Mouse (Mus musculus) gastrocnemius, postnatal 36 days (tissue): ENCODE results near the gene Samd14. TPM values are rescaled to one million over a fixed set of nuclear protein-coding genes. Genes with fewer than 3 reads are reported as not detected.

Source experiments
- DNase-seq, 2 experiments: peaks; one replicate each; pipeline ENCODE4 v3.0.0; 2022
- intact Hi-C: fragments of 180-260 bp; cut with DNase I; formaldehyde crosslinking; loops from one replicate; pipeline ENCODE4 v1.15.1; 2025
- total RNA-seq, 2 experiments: library from RNA; stranded (reverse); gene quantifications; 2 replicates each; pipeline ENCODE4 v1.2.3; 2021

Gene Samd14
- total RNA-seq, 2 experiments from 2014 or later: 0.44 to 0.56 TPM

DNA sequence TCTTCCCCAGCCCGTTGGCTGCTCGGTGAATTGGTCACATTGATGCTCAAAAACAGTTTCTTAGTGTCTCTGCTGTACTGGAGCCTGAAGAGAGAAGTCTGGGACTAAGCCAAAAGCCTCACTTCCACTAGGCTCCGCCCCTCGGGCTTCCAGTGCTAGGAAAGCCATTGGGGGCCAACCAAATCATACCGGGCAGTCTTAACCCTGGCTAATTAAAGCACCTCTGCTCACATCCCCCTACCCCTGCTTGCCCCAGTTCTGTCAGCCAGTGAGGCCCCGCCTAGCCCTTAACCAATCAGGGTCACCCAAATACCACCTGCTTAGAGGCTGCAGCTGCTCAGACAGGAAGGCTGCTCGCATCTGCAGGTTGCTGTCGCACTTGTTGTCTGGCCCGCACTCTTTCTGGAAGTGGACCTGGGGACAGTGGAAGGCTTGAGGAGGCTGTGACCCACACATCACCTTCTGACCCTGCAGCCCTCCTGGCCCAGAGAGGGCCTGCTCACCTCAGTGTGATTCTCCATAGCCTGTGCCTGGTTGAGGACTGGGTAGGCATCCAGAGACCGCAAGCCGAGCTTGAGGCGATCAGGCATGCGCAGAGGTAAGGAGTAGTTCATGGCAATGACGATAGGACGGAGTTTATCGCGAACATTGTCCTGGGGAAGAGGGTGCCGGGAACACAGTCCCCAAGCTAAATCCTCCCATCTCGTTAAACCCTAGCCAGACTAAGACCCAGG, 47.3 kb downstream of the Samd14 start:
- intact Hi-C loops: no loop called here
- DNase-seq: no peak

DNA sequence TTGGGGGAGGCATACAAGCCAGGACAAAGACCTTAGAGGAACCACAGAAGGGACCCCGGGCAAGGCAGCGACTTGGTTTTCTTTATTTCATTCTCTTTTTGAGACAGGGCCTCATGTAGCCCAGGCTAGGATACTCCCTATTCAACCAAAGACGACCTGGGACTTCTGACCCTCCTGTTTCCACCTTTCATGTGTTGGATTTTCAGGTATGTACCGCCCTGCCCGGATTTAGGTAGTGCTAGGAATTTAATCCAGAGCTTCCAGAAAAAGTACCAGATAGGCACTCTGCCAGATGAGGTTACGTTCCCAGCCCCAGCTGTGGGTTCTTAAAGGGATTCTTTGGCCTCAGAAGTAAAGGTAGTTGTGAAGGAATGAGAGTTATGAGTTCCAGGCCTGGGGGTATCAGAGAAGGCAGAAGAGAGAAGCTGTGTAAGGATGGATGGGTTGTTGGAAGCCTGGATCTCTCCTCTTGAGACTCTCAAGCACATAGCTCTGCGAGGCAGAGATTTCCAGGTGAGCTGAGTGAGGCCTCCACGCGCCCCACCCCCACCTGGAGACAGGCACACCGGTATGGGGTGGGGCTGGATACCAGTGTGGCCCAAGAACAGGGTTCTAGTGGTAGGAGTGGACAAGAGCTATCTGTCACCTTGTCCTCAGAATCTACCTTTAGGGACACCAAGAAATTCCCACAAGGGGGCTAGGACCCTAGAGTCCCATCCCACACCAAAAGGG, 59.7 kb downstream of the Samd14 start:
- intact Hi-C loops: no loop called here
- no peak for DNase-seq

DNA sequence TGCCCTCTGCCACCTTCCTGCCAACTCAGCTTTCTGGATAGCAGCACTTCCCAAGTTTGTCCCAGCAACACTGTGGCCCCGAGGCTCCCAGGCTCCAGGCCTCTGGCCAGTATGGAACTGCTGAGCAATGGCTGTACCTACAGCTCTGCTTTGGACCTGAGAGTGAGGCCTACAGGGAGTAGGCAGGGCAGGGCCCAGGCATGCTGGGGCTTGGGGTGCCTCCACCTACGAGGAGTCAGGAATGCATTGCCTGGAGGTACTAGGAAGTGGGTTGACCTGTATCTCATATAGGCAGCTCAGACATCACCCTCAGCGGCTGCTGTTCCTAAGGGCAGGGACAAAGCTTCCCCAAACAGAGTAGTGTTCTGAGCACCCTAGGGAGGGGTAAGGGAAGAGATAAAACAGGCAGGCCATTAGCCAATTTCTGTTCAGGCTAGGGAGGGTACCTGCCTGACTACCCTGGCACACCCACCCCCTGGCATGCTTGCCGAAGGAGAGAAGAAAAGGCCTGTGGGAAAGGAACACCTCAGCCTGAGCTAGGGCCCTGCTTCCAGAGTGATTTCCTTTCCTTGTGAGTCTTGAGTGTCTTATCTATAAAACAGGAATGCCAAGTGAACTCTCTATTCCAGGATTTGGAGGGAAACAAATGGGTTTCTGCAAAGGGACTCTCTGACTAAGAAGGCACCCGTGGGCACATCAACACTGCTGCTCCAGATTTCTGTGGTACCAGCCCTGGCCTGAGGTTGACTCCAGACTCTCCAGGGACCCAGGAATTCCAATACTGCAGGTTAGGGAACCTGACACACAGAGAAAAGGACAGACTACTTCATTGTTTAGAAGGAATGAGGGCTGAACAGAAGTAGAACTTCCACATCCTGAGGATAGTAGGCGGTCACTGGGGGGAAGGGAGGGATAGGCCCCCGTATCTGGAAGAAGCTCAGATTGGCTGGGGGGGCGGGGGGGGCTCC, 60.7 kb downstream of the Samd14 start:
- intact Hi-C loops: no loop called here
- DNase-seq: no peak

DNA sequence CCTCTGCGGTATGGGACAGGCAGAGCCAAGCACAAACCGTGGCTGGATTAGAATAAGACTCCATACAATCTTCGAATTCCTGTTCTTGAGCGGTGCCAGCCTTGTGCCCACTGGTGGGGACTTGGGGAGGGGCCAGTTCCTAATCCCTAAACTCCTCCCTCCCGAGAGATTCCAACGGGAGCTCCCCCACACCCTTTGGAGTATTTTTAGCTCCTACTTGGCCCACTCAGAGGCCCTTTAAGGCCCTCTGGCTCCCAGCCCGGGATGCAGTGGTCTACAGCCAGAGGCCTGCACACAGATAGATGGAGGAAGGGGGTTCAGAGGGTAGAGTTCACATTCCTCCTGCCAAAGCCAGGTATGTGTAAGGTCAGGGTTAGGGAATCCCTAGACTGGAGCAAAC, 61.6 kb downstream of the Samd14 start:
- DNase-seq: no peak
- intact Hi-C loops: no loop called here

- no peak for DNase-seq
- intact Hi-C loops: no loop called here
These were observed 62.5 kb downstream of the Samd14 start for GRCm38 (mm10) chr11:95072136-95072535.

DNA sequence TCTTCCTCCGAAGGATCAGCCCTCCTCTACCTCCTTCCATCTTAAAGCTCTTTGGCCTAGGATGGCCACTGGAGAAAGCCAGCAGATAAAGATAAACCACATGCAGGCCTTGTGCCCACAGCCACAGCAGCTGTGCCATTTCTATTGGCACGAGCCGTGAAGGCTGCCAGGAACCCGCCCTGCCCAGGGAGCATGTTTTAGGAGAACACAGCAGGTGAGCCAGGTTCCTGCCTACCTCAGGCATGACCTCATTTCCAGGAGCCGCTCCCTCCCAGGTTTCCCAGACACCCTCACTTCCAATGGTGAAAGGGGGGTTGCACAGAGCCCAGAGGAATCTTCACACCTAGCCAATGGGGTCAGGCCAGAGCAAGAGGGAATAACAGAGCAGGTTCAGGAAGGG, 63.1 kb downstream of the Samd14 start:
- no peak for DNase-seq
- intact Hi-C loops: no loop called here

DNA sequence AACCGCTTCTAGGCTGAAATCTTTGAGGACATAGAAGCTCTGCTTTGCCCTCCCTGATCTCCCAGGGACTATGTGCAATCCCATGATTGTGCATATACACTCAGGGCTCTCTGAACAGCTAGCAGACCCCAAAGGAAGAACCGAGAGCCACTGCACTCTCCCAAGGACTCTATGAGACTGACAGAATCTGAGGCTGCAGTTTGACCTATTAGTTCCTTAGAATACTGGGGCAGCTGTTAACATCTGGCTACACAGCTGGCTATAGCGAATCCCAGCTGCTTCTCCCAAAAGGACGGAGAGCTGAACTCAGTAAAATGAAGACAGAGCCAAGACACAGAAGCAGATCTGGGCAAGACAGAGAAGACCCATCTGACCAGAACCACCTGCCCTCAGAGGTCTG, 64.2 kb downstream of the Samd14 start:
- DNase-seq: no peak
- intact Hi-C loops: loop anchor here (2.0 kb wide), 2 partner anchors 27 to 33 kb away; no protein-coding TSS in a partner anchor

DNA sequence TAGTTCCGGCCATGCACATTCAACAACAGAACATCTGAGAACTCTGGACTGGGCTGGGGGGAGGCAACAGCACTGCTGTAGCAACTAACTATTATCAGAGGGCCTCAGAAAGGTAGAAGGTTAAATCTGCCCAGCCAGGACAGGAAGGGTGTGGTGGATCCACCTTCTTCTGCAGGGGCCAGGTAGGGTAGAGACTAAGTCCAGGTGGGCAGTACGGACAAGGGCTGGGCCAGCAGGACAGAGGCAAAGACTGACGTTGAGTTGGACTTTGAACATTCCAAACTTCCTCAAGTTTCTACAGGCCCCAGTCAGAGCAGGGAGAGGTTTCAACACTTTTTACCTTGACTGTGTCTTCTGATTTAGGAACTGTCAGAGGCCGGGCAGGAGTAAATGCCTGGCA, 65.0 kb downstream of the Samd14 start:
- DNase-seq: no peak
- intact Hi-C loops: loop anchor here (2.0 kb wide), 2 partner anchors 28 to 32 kb away; no protein-coding TSS in a partner anchor

DNA sequence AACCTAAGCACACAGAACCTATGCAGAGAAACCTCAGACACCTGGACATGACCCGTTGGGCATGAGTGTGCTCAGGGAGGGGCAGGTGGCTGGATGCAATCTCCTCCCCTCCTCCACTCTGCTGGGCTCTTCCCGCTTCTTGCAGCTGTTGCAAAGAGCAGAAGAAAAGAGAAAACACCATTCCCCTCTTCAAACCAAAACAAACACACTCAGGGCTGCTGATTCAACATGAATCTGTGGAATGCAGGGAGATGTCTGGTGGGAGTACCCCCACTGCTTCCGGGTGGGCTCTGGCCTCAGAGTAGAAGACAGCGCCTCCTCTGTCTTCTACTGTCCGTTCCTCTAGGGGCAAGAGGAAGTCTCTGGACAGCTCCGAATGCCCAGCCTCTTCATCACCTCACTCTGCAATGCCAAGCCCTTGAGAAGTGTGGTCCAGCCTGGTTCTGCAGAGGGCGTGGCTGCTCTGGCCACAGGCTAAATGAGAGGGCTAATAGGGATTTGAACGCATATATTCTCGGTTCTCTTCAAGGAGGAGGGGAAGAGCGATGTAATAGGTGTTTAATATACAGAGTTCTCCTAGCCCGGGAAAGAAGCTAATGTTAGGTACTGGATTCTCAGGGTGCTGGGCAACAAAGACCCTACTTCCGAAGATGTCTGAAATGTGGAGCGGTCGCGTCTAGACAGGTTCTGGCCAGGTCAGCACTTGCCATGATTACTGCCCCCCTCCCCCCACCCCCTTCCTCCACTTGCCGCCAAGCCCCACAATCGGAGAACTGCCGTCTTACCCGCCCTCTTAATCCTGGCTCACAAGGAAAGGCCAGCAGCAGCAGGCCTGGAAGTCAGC, 65.7 kb downstream of the Samd14 start:
- DNase-seq: no peak
- intact Hi-C loops: loop anchor here (2.0 kb wide), 2 partner anchors 29 to 31 kb away; no protein-coding TSS in a partner anchor

Other genes starting within 250 kb of the Samd14 start
- not detected for gene Tmem92, start 227.2 kb upstream of the Samd14 start, total RNA-seq
- gene Col1a1, start 73.7 kb upstream of the Samd14 start, total RNA-seq: 100 to 1,000 TPM; 604 to 803 TPM
- gene Hils1, start 42.3 kb upstream of the Samd14 start, total RNA-seq: not detected
- 100 to 1,000 TPM; 252 to 259 TPM for gene Sgca, start 33.6 kb upstream of the Samd14 start, total RNA-seq
- gene Ppp1r9b, start 18.8 kb upstream of the Samd14 start, total RNA-seq: 10 to 100 TPM; 21.9 to 22.0 TPM
- gene Pdk2, start 31.5 kb downstream of the Samd14 start, total RNA-seq: 100 to 1,000 TPM; 370 to 480 TPM
- 1 to 10 TPM; 3.2 to 4.0 TPM for gene Itga3, start 66.9 kb downstream of the Samd14 start, total RNA-seq
- gene Dlx3, start 110.2 kb downstream of the Samd14 start, total RNA-seq: not detected
- not detected for gene Dlx4, start 136.4 kb downstream of the Samd14 start, total RNA-seq